Mouse (Mus musculus) forebrain, embryonic 13.5 days (tissue): ENCODE measurements around the gene Zfyve21. TPM values are rescaled to one million over a fixed set of nuclear protein-coding genes. Genes with fewer than 3 reads are reported as not detected.
A peak's percentile ranks its signal among the peaks of the same experiment; 100 is the strongest.

Source experiments
- ATAC-seq: fragments of 200-750 bp; cut with Nextera tagmentation; 2 replicates; pipeline ENCODE4 v1.8.0; 2017
- H3K27ac ChIP-seq: fragments of 300-500 bp; sonication (generic); 2 replicates; pipeline ENCODE4 v1.5.1; 2015; ENCODE audit warnings: inconsistent platforms, mild to moderate bottlenecking, moderate library complexity
- H3K27me3 ChIP-seq: fragments of 300-500 bp; sonication (generic); 2 replicates; pipeline ENCODE4 v1.6.1; 2015; ENCODE audit warnings: mild to moderate bottlenecking, inconsistent platforms
- H3K36me3 ChIP-seq: fragments of 300-500 bp; sonication (generic); 2 replicates; pipeline ENCODE4 v1.6.1; 2015; ENCODE audit warnings: mild to moderate bottlenecking, inconsistent platforms; ENCODE audit not compliant: poor library complexity, severe bottlenecking
- H3K4me1 ChIP-seq: fragments of 300-500 bp; sonication (generic); 2 replicates; pipeline ENCODE4 v1.6.1; 2015; ENCODE audit warnings: inconsistent platforms
- H3K4me2 ChIP-seq: fragments of 300-500 bp; sonication (generic); 2 replicates; pipeline ENCODE4 v1.6.1; 2015; ENCODE audit warnings: inconsistent platforms, mild to moderate bottlenecking, moderate library complexity
- H3K4me3 ChIP-seq: fragments of 300-500 bp; sonication (generic); 2 replicates; pipeline ENCODE4 v1.5.1; 2015; ENCODE audit warnings: mild to moderate bottlenecking, inconsistent platforms
- H3K9ac ChIP-seq: fragments of 300-500 bp; sonication (generic); 2 replicates; pipeline ENCODE4 v1.6.1; 2015; ENCODE audit warnings: mild to moderate bottlenecking, inconsistent platforms
- H3K9me3 ChIP-seq: fragments of 300-500 bp; sonication (generic); replicated peaks from 2 replicates; pipeline ENCODE4 v1.6.1; 2016; ENCODE audit warnings: inconsistent platforms
- WGBS: fragments of 180-500 bp; shearing (Covaris S2); methylation state at CpG from one replicate; pipeline ENCODE4 v1.1.7; 2015; 5-methylcytosine and 5-hydroxymethylcytosine counted together
- polyA plus RNA-seq: library from polyadenylated mRNA; unstranded; fragments of >200 nt; fragmentation: Nextera tagmentation; extraction: Ambion mirVana; gene quantifications from 2 replicates; pipeline ENCODE4 v1.2.1, GENCODE M21; 2015

Gene Zfyve21
- polyA plus RNA-seq, result 42.4 and 45.6 TPM in 2 replicates

DNA sequence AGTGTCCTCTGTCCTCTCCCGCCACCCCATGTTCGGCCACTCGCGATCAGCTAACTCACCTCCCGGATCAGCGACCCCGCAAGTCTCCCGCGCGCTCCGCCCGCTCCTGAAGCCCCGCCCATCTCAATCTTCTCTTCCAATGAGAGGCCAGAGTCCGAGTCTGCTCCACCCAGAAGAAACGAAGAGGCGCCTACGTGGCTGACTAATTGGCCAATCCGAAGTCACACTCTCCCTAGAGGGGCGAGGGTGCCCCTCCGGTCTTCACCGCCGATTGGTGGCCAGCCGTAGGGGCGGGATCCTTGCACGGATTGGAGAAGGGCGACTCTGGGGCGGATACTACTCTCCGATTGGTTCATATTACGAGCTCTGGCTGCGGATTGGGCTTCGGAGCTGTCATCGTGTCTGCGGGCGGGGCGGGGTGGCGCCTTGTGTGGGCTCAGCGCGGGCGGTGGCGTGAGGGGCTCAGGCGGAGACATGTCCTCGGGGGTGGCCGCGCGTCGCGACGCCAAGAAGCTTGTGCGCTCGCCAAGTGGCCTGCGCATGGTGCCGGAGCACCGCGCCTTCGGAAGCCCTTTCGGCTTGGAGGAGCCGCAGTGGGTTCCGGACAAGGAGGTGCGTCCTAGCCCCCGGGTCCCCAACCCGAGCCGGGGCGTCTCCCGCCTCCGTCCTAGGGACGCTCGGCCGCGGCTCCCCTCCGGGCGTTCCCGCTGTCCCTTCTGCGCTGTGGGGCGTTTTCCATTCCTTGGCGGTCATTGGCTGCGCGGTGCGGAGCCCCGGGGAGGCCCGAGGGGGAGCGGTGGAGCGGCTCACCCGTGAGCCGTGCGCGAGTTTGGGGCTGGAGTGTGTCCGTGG is at the start of gene Zfyve21, which contains the start of gene Xrcc3:
TSS of gene Zfyve21 (plus strand) at position 405 of the 852 bp plus-strand sequence.
TSS of gene Xrcc3 (minus strand) at position 108 of the 852 bp plus-strand sequence.
- peaks cover 46% of the 10 kb centered on the region for H3K4me1 ChIP-seq
- H3K4me3 ChIP-seq, result peak within 1 kb of the TSS; percentile 75
- ATAC-seq, result peak; percentile 99
- H3K27ac ChIP-seq, result peak within 1 kb of the TSS; percentile 76
- peak within 1 kb of the TSS; percentile 81 for H3K9ac ChIP-seq
- no peaks in the 10 kb centered on the region for H3K9me3 ChIP-seq
- H3K36me3 ChIP-seq, result peaks cover 3% of the 10 kb centered on the region
- no peaks in the 10 kb centered on the region for H3K27me3 ChIP-seq
- WGBS, result under 1% methylated on average over 86 of the region's 87 CpGs
- H3K4me2 ChIP-seq, result peak within 1 kb of the TSS; percentile 83

DNA sequence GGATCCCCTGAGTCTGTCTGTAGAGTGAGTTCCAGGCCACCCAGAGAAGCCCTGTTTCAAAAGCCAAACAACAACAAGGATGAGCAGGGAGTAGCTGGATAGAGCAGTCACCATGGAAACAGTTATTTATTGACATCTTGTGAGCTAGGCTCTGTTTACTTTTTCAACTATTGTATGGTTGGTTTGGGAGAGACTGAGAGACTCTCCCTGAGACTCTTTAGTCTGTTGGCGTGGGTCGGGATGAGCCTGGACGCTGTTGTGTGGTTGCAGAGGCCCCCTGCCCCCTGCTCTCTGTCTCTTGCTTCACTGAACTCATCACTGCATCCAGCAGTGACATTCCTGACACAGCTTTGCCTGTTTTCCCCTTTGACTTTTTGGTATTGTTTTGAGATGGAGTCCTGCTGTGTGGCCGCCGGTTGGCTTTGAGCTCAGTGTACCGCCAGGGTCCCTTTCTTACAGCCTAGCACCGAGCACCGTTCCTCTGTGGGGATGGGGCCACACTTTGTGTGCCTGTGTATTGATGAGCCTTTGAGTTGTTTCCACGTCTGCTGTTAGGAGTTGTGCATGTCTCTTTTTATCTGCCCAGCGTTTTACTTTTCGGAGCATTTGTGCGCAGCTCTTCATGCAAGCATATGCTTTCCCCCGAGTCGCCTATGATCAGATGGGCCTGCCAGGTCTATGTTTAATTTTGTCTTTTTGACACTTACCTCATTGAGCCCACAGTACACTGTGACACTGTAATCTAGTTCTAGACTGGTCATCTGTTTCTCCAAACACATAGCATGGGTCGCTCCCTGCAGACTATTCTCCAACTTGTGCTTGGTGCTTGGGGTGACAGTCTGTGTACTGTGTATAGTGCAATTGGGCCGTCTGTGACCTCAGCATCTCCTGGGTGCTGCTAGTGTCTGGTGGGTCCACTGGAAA is 47.4 kb upstream of the Zfyve21 start:
- H3K9me3 ChIP-seq, result no peaks in the 10 kb centered on the region
- H3K4me2 ChIP-seq, result peak overlapping the region; percentile 28
- ATAC-seq, result no peak
- H3K27ac ChIP-seq, result no peak overlapping the region
- H3K36me3 ChIP-seq, result peaks cover 12% of the 10 kb centered on the region
- peak overlapping the region; percentile 43 for H3K9ac ChIP-seq
- H3K4me3 ChIP-seq, result no peak overlapping the region
- H3K4me1 ChIP-seq, result peaks cover 53% of the 10 kb centered on the region
- no peaks in the 10 kb centered on the region for H3K27me3 ChIP-seq
- WGBS, result 31% methylated on average over 16 of the region's 16 CpGs

DNA sequence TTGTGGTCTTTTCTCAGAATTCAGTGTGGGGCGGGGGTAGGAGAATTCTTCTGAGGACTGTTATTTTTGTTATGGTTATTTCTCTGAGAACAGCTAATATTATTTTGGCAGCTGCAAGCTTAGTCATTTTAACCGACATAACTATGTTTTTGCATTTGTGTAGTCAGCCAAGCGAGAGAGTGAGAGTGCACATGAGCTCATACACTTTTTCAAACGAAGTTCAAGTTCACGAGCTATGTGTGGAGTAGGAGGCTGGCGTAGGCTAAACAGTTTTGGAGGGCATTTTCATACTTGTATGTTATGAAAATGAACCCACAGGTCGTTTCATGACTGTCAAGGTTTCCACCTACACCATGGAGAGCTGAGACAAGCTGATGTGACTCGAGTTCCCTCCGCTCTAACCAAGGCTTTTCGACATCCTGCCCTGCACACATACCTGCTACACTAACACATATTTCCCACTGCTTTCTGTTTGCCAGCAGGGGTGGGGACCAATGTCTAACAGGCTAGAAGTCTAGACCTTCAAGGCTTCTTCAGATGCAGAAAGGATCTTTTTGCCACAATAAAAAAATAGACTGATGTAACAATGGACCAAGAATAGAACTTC is 45.5 kb upstream of the Zfyve21 start:
- peaks cover 35% of the 10 kb centered on the region for H3K4me1 ChIP-seq
- H3K4me3 ChIP-seq, result no peak overlapping the region
- H3K27ac ChIP-seq, result no peak overlapping the region
- H3K36me3 ChIP-seq, result peaks cover 16% of the 10 kb centered on the region
- no peaks in the 10 kb centered on the region for H3K9me3 ChIP-seq
- no peaks in the 10 kb centered on the region for H3K27me3 ChIP-seq
- ATAC-seq, result no peak
- 94% methylated on average over 10 of the region's 10 CpGs for WGBS
- no peak overlapping the region for H3K4me2 ChIP-seq
- H3K9ac ChIP-seq, result no peak overlapping the region

DNA sequence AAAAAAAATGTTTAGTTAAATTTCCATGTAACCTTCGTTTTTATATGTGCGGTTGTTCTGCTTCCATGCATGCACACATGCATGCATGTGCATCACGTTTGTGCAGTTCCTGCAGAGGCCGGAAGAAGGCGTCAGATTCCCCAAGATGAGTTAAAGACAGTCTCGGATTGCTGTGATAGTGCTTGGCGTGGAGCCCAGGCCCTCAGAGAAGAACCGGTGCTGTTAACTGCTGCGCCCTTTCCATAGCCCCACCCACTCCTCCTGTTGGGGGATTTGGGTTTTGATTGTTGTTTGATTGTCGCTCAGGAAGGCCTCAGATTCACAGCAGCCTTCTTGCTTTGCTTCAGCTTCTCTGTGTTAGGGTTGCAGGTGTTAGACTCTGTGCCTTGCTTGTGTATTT is 44.7 kb upstream of the Zfyve21 start:
- WGBS, result 25% methylated on average over 10 of the region's 10 CpGs
- H3K4me3 ChIP-seq, result no peak overlapping the region
- ATAC-seq, result peak; percentile 61; the same call in 1 of the 2 replicates
- no peaks in the 10 kb centered on the region for H3K9me3 ChIP-seq
- H3K9ac ChIP-seq, result no peak overlapping the region
- peak overlapping the region; percentile 79 for H3K27ac ChIP-seq
- peaks cover 24% of the 10 kb centered on the region for H3K36me3 ChIP-seq
- peaks cover 35% of the 10 kb centered on the region for H3K4me1 ChIP-seq
- no peak overlapping the region for H3K4me2 ChIP-seq
- H3K27me3 ChIP-seq, result no peaks in the 10 kb centered on the region

DNA sequence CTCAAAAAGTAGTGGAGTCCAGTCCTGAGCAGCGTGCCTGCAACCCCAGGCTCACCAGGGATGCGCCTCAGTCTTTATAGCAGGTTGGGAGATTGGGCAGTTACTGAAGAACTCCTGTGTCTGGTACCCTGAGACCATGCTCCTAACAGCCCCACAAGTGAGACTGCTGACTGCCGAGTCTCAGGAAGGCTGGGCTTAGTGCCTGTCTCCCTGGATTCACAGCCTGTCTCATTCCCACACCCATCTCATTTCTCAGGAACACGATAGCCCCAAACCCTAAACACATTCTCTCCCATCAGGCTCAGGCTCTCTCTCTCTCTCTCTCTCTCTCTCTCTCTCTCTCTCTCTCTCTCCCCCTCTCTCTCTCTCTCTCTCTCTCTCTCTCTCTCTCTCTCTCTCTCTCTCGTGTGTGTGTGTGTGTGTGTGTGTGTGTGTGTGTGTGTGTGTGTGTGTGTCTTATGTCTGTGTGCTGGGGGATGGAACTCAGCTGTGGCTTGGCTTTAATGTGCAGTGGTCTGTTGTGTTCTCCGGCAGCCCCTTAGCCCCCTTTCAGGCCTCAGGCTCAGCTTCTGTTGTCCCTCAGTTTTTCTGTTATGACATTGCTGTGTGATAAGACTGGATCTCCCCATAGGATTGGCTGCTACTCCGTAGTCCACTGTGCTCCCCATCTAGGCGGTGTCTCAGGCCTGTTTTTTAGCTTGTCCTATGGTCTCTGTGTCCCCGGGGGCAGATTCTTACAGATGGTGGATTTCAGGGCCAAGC is 44.0 kb upstream of the Zfyve21 start:
- Histone ChIP-seq H3K9me3 (no peaks in the 10 kb centered on the region), H3K4me2 (0 out of 2 replicates have a peak overlapping the region, but pooled peaks have one; percentile 18), H3K27me3 (no peaks in the 10 kb centered on the region), H3K36me3 (peaks cover 31% of the 10 kb centered on the region), H3K27ac (peak overlapping the region; percentile 79), H3K9ac (no peak overlapping the region), H3K4me1 (peaks cover 35% of the 10 kb centered on the region), H3K4me3 (no peak overlapping the region)
- 66% methylated on average over 7 of the region's 9 CpGs for WGBS
- ATAC-seq, result no peak

DNA sequence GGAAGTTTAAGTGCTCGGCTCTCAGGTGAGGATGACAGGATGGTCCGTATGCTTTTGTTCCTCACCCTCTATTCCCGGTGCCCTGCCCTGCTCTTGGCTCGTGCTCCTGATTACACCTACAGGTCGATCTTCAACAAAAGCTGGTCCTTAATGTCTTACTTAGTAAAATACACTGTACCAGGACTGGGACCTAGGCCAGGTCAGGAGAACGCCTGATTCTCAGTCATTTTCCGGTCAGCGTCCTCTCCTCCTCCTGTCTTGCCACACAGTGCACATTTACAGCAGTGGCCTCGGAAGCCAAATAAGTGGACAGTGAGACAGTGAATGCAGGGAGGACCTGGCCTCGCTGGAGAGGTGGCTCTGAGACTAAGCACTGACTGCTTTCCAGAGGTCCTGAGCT is 43.3 kb upstream of the Zfyve21 start:
- Histone ChIP-seq H3K4me1 (peaks cover 33% of the 10 kb centered on the region), H3K27me3 (no peaks in the 10 kb centered on the region), H3K9ac (no peak overlapping the region), H3K36me3 (peaks cover 38% of the 10 kb centered on the region), H3K4me3 (no peak overlapping the region), H3K9me3 (no peaks in the 10 kb centered on the region), H3K4me2 (no peak overlapping the region), H3K27ac (peak overlapping the region; percentile 48; the same call in 1 of the 2 replicates)
- no peak for ATAC-seq
- WGBS, result 89% methylated on average over 10 of the region's 10 CpGs

DNA sequence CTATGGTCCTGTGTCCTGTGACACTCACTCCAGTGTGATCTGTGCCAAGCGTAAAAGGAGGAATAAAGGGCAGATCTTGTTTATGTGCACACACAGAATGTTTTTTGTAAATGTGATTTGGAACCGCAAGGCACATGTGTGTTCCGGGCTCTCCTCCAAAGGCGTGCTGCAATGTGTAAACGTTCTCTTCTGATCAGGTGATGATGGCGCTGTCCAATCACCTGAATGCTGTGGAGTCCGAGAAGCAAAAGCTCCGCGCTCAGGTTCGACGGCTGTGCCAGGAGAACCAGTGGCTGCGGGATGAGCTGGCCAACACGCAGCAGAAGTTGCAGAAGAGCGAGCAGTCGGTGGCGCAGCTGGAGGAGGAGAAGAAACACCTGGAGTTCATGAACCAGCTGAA is 39.8 kb upstream of the Zfyve21 start:
- Histone ChIP-seq H3K27ac (no peak overlapping the region), H3K4me3 (no peak overlapping the region), H3K36me3 (peaks cover 72% of the 10 kb centered on the region), H3K9ac (no peak overlapping the region), H3K4me1 (peaks cover 12% of the 10 kb centered on the region), H3K4me2 (no peak overlapping the region), H3K9me3 (no peaks in the 10 kb centered on the region), H3K27me3 (no peaks in the 10 kb centered on the region)
- ATAC-seq, result no peak
- WGBS, result 94% methylated on average over 16 of the region's 16 CpGs

DNA sequence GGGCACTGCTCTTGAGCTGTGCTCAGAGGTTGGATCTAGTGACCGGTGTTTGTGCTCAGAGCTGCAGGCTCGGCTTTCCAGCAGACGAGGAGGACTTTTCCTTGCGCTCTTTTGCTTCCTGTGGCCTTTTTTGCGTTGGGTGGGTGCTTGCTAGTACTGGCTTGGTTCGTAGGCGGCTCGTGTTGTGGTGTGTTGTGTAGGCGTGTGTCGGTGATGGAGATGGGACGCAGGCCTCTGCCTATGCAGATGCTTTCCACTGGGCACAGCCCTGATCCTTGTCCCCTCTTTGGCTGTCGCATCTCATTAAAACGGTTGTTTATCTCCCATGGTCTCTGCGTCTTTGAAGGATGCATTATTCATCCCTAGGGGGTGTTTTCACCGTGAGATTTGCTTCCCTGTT is 39.1 kb upstream of the Zfyve21 start:
- Histone ChIP-seq H3K27ac (no peak overlapping the region), H3K27me3 (no peaks in the 10 kb centered on the region), H3K4me3 (no peak overlapping the region), H3K4me1 (peaks cover 5% of the 10 kb centered on the region), H3K9ac (no peak overlapping the region), H3K9me3 (no peaks in the 10 kb centered on the region), H3K36me3 (peaks cover 78% of the 10 kb centered on the region), H3K4me2 (no peak overlapping the region)
- 84% methylated on average over 15 of the region's 15 CpGs for WGBS
- no peak for ATAC-seq

DNA sequence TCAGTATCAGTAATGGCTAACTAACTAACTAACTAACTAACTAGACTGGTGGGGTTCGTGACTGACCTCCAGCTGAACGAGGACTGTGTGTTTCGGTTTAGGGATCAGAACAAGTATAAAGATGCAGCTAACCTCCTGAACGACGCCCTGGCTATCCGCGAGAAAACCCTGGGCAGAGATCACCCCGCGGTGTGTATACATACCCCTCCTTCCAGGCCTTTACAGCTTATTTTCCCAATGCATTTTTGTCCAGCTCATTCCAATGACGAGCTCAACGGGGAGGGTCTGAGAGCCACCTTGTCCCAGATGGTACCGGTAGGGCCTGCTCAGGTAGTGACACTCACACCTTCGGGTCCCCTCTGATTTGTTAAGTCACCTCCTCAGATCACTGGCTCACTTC is 36.1 kb upstream of the Zfyve21 start:
- Histone ChIP-seq H3K4me2 (no peak overlapping the region), H3K4me3 (no peak overlapping the region), H3K9me3 (no peaks in the 10 kb centered on the region), H3K27me3 (no peaks in the 10 kb centered on the region), H3K4me1 (no peaks in the 10 kb centered on the region), H3K36me3 (peaks cover 99% of the 10 kb centered on the region), H3K27ac (no peak overlapping the region), H3K9ac (no peak overlapping the region)
- 92% methylated on average over 13 of the region's 13 CpGs for WGBS
- no peak for ATAC-seq

DNA sequence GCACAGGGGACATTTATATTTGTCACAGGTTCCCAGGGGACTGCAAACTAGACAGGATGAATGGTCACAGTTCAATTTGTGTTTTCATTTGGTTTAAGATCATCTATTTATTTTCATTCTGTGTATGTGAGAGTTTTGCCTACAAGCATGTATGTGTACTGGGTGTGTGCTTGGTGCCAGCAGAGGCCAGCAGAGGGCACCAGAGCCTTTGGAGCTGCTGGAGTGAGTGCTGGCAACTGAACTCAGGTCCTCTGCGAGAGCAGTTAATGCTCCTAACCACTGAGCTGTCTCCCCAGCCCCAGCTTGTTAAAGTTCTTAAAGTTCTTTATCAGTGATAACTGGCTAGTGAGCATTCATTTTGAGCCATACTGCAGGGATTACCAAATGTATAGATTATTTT is 34.4 kb upstream of the Zfyve21 start:
- Histone ChIP-seq H3K9me3 (no peaks in the 10 kb centered on the region), H3K4me3 (no peak overlapping the region), H3K27ac (no peak overlapping the region), H3K9ac (no peak overlapping the region), H3K27me3 (no peaks in the 10 kb centered on the region), H3K4me1 (no peaks in the 10 kb centered on the region), H3K36me3 (peaks cover 99% of the 10 kb centered on the region), H3K4me2 (no peak overlapping the region)
- 93% methylated on average over 1 of the region's 1 CpGs for WGBS
- no peak for ATAC-seq

DNA sequence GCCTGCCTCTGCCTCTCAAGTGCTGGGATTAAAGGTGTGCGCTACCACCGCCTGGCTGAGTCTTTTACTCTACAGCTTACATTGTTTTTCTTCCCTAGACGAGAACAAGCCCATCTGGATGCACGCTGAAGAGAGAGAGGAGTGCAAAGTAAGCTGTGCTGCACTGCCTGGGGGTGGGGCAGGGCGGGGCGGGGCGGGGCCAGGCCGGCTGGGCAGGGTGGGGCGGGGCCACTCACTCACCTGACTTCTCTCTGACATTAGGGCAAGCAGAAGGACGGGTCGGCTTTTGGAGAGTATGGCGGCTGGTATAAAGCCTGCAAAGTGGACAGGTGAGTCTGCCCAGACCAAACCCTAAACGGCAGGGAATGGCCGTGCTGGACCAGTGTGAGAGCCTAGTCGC is 28.8 kb upstream of the Zfyve21 start:
- H3K4me3 ChIP-seq, result no peak overlapping the region
- H3K9me3 ChIP-seq, result no peaks in the 10 kb centered on the region
- no peak overlapping the region for H3K4me2 ChIP-seq
- no peaks in the 10 kb centered on the region for H3K27me3 ChIP-seq
- H3K27ac ChIP-seq, result no peak overlapping the region
- 70% methylated on average over 12 of the region's 15 CpGs for WGBS
- H3K4me1 ChIP-seq, result no peaks in the 10 kb centered on the region
- ATAC-seq, result no peak
- peaks cover 100% of the 10 kb centered on the region for H3K36me3 ChIP-seq
- H3K9ac ChIP-seq, result no peak overlapping the region
